Mouse (Mus musculus) Patski (cell line): ENCODE results near the gene Bckdhb. TPM values are rescaled to one million over a fixed set of nuclear protein-coding genes. Genes with fewer than 3 reads are reported as not detected.

Experiments
- ATAC-seq: fragments of 100-300 bp; one replicate; pipeline ENCODE4 v1.8.0; 2021
- CTCF ChIA-PET: fragments of 350-600 bp; sonication (Branson Sonifier 250); formaldehyde crosslinking; loops from one replicate; lab custom pipeline; 2022; ENCODE audit warnings: inconsistent platforms; lab: Charles Lee
- POLR2A ChIA-PET: fragments of 350-600 bp; sonication (Branson Sonifier 250); formaldehyde crosslinking; loops from one replicate; lab custom pipeline; 2022; ENCODE audit warnings: antibody characterized with exemption, inconsistent platforms; lab: Charles Lee
- DNase-seq: peaks from one replicate; pipeline ENCODE4 v3.0.0-alpha.2; 2011; ENCODE audit warnings: low read depth, low spot score
- H3K27me3 ChIP-seq: fragments of 371-371 bp; one replicate; pipeline ENCODE4 v1.5.1; 2021
- CTCF ChIP-seq: fragments of 100-300 bp; IDR thresholded peaks from one replicate; pipeline ENCODE4 v1.5.1; 2021
- in situ Hi-C: fragments of 300-500 bp; cut with MboI; formaldehyde crosslinking; loops from 3 replicates; pipeline ENCODE4 v1.11.1; 2018; ENCODE audit warnings: low pct_unique_long_range_greater_than_20kb, mixed read lengths
- polyA plus RNA-seq: library from polyadenylated mRNA; unstranded; gene quantifications from one replicate; pipeline ENCODE4 v1.2.3, GENCODE M21; 2021

Gene Bckdhb
- polyA plus RNA-seq, 1 experiment from 2014 or later: 35.8 TPM

- POLR2A ChIA-PET: no interaction called here
- H3K27me3 ChIP-seq: no peaks in the 10 kb centered on the region
- in situ Hi-C loops: loop anchor here (10.0 kb wide), 2 partner anchors 445 to 1305 kb away; partner anchors contain the start of gene Tent5a
- CTCF ChIA-PET: interaction anchor here (1.0 to 4.4 kb wide), 5 partner anchors 9 to 1309 kb away, joined by 3 to 16 read pairs (median 5); no protein-coding TSS in a partner anchor
- TF ChIP-seq CTCF: peak; percentile 76
- DNase-seq (no peak), ATAC-seq (no peak)
These were observed 94.7 kb downstream of the Bckdhb start for GRCm38 (mm10) chr9:84019627-84020026.

GRCm38 (mm10) chr9:84021189-84021588, 96.2 kb downstream of the Bckdhb start:
- ChIA-PET POLR2A (no interaction called here), CTCF (no interaction called here)
- DNase-seq (no peak), ATAC-seq (no peak)
- no peak for TF ChIP-seq CTCF
- H3K27me3 ChIP-seq: no peaks in the 10 kb centered on the region
- in situ Hi-C loops: no loop called here

DNA sequence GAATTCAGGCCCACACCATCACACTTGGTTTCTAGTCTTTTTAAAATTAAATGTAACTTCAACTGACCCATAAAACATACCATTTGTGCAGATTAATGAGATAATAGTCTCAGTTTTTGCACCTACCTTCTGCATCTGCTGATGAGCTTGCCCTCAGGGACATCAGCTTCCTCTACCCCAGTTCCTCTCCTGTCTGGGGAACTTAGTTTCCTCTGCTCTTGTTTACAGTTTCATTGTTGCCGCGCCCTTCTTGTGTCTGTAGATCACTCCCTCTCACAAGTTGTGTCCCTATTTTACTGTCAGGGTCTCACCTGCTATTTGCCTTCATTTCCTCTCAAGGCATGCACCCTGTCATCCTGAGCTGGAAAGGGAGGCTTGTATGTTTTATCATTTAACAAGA, 103.2 kb downstream of the Bckdhb start:
- no peak for DNase-seq
- POLR2A ChIA-PET: no interaction called here
- no peak for TF ChIP-seq CTCF
- in situ Hi-C loops: no loop called here
- no peak for ATAC-seq
- CTCF ChIA-PET: interaction anchor here (1.9 kb wide), 1 partner anchor 8 kb away, joined by 7 read pairs; no protein-coding TSS in a partner anchor
- H3K27me3 ChIP-seq: no peaks in the 10 kb centered on the region

- DNase-seq (no peak), ATAC-seq (no peak)
- no peak for TF ChIP-seq CTCF
- ChIA-PET POLR2A (interaction anchor here (1.4 kb wide), 1 partner anchor 30 kb away, joined by 3 read pairs; no protein-coding TSS in a partner anchor), CTCF (interaction anchor here (0.9 to 1.6 kb wide), 2 partner anchors 11 to 16 kb away, joined by 3 to 5 read pairs; no protein-coding TSS in a partner anchor)
- in situ Hi-C loops: no loop called here
- no peaks in the 10 kb centered on the region for H3K27me3 ChIP-seq
These were observed 105.8 kb downstream of the Bckdhb start for GRCm38 (mm10) chr9:84030691-84031290.

DNA sequence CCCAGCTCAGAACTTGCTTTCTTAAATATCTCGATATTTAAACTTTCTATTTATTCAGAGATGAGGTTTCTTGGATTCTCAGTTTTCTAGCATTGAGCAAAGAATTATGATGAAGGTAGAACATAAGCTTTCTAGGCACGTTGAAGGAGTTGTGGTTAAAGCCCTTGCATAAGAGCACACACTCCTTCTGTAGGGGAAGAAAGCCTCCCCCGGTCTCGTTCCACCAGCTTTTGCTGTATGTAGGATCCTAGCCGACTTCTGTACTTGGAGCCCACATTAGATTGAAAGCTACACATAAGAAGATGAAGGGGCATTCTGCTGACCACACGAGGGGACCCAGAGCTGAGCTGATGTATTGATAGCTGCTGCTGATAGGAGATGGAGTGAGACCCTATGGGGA, 106.5 kb downstream of the Bckdhb start:
- POLR2A ChIA-PET: interaction anchor here (1.4 kb wide), 1 partner anchor 30 kb away, joined by 3 read pairs; no protein-coding TSS in a partner anchor
- CTCF ChIA-PET: interaction anchor here (0.9 to 1.6 kb wide), 2 partner anchors 12 to 15 kb away, joined by 3 to 5 read pairs; no protein-coding TSS in a partner anchor
- ATAC-seq: no peak

DNA sequence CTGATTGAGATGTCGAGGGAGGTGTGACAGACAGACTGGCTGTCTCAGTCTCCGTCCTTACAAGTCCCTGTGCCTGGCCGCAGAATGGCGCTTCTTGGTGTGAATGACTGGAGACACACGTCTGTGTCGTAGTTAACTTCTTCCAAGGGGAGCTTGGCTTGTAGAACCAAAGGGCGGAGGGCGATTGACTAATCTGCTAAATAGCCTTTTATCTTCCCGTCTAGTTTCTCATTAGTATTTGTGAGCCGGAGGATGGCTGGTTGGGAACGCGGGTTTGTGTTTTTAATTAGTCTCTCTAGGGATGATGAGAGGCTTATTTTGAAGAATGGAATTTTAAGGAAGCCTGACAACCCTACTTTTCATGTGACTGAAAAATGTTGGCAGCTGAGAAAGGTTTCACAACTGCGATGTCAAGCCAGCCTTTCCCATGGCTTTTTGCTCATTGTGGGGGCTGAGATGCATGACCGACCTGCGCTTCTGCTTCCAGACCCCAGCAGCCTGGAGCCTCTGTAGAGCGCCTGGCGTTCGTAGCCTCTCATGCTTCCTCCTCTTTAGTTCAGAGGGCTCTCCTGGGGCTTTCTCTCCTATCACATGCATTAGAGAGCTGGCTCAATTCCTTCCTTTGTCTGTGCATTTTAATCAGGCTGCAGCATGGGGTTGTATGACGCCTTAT, 107.9 kb downstream of the Bckdhb start:
- DNase-seq: peak; percentile 34
- H3K27me3 ChIP-seq: no peaks in the 10 kb centered on the region
- ATAC-seq: peak; percentile 68
- TF ChIP-seq CTCF: no peak
- ChIA-PET POLR2A (interaction anchor here (0.5 kb wide), 1 partner anchor 67 kb away, joined by 3 read pairs; no protein-coding TSS in a partner anchor), CTCF (interaction anchor here (0.6 kb wide), 2 partner anchors 14 to 168 kb away, joined by 3 read pairs; no protein-coding TSS in a partner anchor)
- in situ Hi-C loops: no loop called here

More for the DNA sequence above, 106.5 kb downstream of the Bckdhb start:
- no peak for DNase-seq
- in situ Hi-C loops: no loop called here
- TF ChIP-seq CTCF: no peak
- no peaks in the 10 kb centered on the region for H3K27me3 ChIP-seq

GRCm38 (mm10) chr9:84036046-84036445, 111.1 kb downstream of the Bckdhb start:
- ATAC-seq (no peak), DNase-seq (no peak)
- CTCF ChIA-PET: no interaction called here
- no peak for TF ChIP-seq CTCF
- in situ Hi-C loops: no loop called here
- no peaks in the 10 kb centered on the region for H3K27me3 ChIP-seq
- POLR2A ChIA-PET: no interaction called here

DNA sequence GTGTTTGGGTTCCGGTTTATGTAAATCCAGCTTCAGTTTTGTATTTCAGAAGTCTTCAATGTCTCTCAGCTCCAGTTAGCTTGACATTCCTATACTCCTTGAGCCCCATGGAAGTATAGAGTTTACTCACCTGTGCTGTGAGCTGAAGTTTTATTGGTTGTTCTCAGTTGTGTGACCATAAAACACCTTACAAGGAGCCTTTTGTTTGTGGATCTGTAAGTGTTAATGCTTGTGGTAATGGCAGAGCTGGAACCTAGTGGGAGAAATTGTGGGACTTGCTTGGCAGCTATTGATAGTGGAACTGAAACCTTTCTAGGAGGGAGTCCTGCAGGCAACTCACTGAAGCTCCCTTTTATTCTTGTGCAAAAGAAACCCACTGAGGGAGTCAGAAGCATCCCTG, 112.3 kb downstream of the Bckdhb start:
- TF ChIP-seq CTCF: no peak
- no peaks in the 10 kb centered on the region for H3K27me3 ChIP-seq
- ChIA-PET POLR2A (no interaction called here), CTCF (no interaction called here)
- DNase-seq (no peak), ATAC-seq (no peak)
- in situ Hi-C loops: no loop called here

- in situ Hi-C loops: no loop called here
- no peak for DNase-seq
- H3K27me3 ChIP-seq: no peaks in the 10 kb centered on the region
- no peak for TF ChIP-seq CTCF
- no peak for ATAC-seq
- POLR2A ChIA-PET: no interaction called here
- CTCF ChIA-PET: no interaction called here
These were observed 114.0 kb downstream of the Bckdhb start for GRCm38 (mm10) chr9:84038946-84039345.

DNA sequence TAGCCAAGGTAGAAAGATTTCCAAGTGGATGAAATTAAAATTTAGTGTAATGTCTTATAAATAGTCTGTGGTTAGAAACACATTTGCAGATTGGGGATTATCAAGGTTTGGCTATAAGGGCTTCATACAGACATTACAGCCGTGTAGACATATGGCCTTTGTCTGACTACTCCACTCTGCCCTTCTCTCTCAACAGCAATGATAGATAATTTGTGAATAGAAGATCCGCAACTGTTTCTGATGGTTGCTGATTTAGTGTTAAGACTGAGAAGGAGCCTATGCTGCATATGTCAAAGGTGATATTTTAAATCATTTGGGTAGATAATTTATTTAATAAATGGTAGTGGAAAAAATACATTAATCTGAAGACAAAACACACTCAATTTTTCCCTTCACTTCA, 115.4 kb downstream of the Bckdhb start:
- no peak for TF ChIP-seq CTCF
- no peak for DNase-seq
- no peak for ATAC-seq
- POLR2A ChIA-PET: no interaction called here
- H3K27me3 ChIP-seq: no peaks in the 10 kb centered on the region
- in situ Hi-C loops: no loop called here
- CTCF ChIA-PET: interaction anchor here (0.8 to 1.4 kb wide), 2 partner anchors 10 to 13 kb away, joined by 3 to 4 read pairs; no protein-coding TSS in a partner anchor
